Mouse (Mus musculus): Measurements from ENCODE around the gene Bcl11a.
"Not testable (repeated sequence)": the region's sequence is repeated elsewhere in the genome, so short reads cannot be mapped to it uniquely, and the experiment has no call there.

The Bcl11a gene

DNA sequence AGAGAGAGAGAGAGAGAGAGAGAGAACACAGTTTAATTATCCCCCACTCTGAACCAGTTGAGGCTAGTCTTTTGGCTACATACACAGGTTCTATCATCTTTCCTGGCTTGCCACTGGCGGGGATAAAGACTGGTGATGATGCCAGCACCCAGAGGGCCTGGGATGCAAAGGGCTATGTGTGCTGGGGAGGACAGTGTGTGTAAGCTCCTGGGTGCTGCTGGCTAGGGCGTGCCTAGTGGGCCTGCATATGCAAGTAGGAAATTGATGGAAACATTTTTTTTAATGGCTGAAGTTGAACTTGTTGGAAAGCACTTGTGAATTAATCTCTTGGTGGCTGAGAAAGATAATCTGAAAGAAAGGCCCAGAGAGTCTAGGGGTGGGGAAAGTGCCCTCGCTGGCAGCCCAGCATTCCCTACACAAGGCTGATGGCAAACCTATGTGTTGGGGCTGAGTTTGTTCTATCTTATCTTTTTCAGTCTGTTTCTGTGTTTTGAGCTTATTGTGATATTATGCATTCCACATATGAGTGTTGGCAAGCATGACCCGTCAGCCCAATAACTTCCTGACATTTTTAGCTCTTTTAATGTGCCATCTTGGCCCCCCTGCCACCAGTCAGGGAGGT, 22.7 kb downstream of the Bcl11a start:
- no peak for DNase-seq (ENCODE audit: low spot score)

DNA sequence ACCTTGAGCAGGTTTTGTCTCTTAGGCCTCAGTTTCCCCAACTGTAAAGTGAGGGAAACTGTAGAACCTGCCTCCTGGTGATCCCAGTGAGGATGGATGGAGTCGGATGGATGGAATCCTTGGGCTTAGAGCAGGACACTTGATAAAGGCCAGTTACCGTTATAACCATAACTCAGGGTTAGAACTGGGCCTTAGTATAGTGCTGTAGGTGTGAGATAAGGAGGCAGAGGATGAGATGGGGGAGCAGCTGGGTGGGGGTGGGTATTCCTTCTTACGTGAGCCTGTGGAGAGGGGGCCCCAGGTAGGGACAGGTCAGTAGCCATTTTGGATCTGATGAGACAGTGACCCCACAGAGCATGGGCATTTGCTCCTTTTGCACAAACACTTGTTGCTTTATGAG, 23.8 kb downstream of the Bcl11a start:
- no peak for DNase-seq (ENCODE audit: low spot score)

DNA sequence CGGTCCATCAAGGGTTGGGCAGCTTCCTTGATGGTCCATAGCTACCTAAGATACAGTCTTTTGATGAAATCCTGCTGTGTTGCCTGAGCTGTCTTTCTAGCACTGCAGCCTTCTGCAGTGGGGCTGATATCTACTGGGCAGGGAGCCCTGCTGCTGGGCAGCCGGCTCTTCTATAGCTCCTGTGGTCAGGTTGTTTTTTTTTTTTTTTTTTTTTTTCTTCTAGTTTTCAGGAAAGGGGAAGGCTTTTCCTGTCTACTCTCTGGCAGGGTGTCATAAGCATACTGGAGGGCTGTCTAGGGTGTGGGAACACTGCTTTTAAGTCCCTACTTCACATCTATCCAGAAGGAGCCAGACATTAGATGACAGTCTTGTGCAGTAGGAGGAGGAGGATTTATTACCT, 24.5 kb downstream of the Bcl11a start:
- DNase-seq (ENCODE audit: low spot score): no peak

DNA sequence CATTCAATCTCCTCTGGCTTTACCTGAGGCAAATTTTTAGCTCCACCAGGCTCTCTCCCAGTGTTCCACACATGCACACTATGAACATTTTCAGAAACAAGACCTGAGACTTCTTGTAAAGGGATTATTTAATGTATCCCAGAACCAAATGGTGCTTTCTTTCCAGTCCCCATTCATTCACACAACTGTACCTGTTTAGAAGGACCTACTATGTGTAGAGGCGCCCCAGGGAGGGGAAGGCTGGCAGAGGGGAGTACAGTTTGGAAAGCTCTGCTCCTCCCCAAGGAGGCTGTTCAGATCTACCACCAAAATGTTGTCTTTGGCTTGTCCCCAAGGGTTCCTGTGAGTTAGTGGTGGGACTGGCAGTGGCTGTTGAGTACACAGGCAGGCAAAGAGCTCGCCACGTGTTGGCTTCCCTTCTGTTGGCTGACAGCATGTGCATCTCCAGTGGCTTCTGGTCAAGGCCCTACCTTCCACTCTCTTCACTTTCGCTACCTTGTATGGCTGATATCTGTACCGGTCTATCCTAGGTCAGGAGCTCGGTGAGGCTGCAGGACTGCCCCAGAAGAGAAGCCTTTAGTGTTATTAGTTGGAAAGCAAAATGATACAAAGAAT, 25.4 kb downstream of the Bcl11a start:
- no peak for DNase-seq (ENCODE audit: low spot score)

DNA sequence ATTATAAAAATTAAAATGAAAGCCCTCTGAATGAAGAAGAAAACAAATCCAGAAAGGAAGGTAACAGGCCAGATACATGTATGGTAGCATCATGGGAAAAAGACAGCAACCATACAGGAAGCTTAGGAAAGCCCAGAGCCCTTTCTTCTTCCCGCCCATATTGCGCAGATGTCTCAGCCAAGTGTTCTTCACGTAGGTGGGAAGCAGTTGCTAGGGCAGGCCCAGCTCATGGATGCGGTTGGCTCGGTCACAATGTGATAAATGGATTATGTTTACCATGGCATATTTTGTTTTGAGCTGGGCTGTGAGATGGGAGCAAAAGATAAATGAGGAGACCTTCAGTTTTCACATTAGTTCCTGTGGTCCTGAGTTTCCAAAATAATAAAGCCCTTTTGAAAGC, 29.6 kb downstream of the Bcl11a start:
- no peak for DNase-seq (ENCODE audit: low spot score)

DNA sequence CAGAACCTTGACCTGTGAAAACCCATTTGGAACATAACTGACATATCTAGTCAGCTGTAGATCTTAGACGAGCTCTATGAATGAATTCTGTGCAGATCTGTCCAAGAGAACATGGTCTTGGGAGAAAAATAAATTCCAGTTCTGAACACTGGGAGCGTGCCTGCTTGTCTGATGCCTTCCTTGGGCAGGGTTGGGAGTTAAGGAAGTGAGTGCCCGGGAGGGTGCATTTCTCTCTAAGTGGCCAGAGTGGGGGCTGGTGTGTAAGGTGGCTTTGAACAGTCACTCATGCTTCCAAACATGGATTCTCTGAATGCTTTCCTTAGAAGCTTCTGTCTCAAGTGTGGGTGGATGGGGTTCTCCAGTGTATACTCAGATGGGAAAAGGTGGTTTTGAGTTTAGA, 31.1 kb downstream of the Bcl11a start:
- DNase-seq (ENCODE audit: low spot score): no peak

DNA sequence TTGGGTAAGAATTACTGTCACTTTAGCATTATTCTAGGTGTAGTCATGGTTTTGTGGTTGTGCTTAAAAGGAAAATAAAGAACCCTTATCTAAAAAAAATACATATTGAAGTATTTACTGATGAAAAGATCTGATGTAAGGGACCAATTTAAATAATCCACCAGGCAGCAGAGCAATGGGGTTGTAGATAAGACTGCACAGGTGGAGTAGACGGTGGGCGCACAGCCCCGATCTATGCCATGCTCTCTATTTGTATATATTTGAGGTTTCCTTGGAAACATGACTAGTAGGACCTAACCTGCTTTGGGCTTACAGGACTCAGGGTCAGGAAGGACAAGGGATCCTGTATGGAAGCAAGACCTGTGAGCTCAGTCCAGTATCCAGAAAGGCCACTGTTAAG, 31.5 kb downstream of the Bcl11a start:
- no peak for DNase-seq (ENCODE audit: low spot score)

DNA sequence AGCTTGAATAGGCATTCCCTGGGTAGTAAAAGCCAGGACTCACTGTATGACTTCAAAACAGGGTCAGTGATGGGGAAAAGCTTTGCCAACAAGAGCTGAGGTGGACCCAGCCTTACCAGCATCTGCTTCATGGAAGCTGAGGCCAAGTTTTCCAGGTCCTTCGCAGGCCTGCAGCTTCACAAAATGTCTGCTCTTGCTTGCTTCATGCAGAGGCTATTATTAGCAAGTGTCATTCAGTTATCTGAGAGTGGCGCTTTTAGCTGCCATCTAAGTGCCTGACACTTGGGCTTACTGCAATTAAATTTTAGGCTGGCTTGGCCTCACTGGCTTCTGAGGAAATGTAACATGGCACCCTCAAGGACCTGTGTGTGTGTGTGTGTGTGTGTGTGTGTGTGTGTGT, 32.3 kb downstream of the Bcl11a start:
- no peak for DNase-seq (ENCODE audit: low spot score)

DNA sequence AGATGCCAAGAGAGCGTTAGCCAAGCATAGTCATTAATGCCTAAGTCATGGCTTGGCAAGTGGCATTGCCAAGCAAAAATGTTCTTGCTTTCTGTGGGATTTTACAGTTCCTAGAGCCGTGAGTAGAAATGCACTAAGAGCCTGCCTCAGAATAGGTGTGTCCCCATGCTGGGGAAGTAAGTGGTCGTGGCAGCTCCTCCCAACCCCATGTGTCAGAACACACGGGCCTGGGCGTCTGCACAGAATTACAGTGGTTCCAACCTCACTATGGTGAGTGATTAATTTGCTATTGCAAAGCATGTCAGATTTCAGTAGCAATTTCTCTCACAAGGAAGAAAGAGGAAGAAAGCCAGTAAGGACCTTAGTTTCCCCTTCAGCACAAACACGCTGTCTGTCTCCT, 33.9 kb downstream of the Bcl11a start:
- no peak for DNase-seq (ENCODE audit: low spot score)

DNA sequence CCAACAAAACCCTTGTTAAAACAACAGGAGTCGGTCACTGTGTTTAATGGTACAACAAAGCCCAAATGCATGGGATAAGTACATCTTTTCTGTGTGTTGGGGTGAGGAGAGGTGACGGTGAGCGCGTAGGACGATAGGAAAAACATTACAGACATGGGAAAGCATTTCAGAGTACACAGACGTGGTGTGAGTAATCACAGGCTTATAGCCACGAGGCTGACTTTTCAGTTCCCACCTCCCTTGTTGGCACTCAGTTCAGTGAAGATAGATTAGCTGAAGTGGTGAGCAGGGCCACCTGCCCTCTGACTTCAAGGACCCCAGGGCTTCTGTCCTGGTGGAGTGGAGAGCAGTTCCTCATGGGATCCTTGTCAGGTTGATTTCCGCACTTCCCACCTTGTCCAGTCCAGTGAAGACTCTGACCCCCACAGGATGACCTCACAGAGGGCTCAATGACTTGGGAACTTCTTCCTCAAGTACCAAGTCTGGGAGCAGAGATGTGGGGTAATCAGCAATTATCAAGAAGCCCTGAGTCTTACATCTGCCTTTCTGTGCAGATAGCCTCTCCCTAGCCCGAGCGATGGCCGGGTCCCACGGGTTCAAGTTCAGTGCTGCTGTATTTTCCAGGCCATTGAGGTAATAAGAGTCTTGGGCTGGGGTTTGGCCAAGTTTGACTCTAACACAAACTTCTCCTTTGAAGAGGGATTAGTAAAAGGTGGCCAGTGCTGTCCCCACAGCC, 37.3 kb downstream of the Bcl11a start:
- no peak for DNase-seq (ENCODE audit: low spot score)

DNA sequence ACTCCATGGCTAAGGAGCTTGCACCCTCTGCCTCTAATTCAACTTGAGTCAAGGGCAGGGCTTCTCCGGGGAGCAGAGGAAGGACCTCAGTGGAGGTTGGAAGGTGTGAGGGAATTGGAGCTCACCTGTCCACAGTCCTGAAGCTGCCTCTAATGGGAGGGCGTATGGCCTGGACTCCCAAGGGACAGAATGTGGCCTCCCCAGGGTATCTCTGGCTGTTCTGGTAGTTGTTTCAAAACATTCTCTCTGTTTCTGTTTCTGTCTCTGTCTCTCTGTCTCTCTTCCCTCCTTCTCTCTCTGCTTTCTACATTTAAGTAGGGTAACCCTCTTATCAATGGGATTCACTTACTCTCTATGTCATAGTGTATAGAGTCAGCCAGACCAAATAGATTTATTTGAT, 38.2 kb downstream of the Bcl11a start:
- DNase-seq (ENCODE audit: low spot score): no peak

DNA sequence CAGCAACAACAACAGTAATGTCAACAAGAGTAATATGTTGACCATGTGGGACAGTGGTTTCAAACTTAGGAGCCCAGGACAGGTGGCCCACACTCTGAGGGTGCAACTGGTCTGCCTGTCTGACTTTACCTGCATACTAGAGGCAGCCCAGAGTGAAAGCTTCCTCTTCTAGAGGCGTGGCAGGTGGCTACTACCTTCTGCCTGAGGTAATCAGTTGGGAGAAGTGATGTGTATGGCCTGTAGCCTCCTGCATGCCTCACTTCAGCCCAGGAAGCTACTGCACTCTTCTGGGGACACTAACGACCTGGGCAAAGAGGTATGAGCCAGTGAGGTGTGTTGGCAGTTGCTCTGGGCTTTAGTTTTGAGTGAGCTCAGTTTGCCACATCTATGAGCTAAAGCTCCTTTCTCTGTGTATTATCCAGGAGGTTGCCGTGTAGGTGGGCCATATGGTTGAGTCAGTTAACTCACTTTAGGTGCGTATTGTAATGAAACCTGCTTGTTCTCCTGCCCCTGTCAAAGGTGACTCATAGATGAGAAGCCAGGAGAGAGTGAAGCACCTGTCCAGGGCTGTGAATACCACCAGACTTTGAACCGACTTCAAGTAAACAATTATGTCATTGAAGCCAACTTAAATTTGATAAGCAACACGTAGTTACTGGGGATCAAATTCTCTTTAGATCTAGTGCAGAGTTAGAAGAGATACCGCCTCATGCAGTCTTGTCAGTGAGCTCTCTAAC, 38.9 kb downstream of the Bcl11a start:
- DNase-seq (ENCODE audit: low spot score): no peak

DNA sequence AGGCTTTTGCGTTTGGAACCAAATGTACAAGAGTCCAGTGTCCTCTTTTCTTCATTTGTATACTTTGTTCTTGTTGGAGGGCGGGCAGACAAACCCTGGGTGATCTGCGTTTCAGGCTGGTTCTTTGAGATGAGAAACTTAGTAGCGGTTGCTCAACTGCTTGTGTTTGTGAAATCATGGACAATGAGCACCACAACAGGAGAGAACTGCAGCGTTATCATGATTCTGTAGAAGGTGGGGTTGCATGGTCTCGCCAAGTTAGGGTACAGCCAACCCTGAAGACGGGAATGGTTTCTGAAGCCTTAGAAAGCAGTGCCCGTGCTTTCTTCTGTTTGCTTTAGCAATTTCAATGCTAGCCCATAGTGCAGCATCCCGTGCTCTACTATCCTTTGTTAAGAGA, 43.3 kb downstream of the Bcl11a start:
- no peak for DNase-seq (ENCODE audit: low spot score)

DNA sequence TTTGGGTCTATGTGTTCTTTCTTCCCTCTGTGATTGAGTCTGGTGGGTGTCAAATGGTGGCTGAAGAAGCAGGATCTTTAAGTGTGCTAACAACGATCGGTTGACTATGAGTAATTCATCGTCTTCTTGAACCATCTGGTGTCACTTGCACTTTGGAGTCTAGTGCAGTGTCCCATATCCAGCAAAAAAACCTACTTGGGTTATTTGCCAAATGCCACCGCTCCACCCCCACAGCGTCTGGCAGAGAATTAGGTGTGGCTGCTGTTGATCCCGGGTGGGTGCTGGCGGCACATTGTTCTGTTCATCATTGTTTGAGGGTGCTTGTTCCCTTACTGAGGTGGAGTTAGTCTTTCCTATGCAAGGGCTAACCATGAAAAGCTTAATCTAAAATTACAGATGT, 45.0 kb downstream of the Bcl11a start:
- DNase-seq (ENCODE audit: low spot score): no peak

DNA sequence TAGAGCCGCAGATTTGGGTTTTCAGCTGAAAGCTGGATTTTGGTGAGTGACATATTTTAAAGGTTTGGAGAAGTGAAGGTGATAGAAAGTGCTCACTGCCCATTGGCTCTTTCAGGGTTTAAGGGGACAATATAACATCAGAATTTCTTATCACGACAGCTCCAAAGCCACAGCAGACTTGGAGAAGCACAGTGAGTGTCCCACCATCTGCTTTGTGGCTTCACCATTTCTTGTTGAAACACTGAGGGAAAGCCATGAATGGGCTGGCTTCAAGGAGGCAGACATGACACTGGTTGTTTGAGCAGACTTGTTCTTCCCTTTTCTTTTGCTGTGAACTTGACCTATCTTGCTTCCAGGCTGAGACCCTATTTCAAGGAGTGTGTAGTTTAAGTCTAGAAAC, 46.1 kb downstream of the Bcl11a start:
- no peak for DNase-seq (ENCODE audit: low spot score)

DNA sequence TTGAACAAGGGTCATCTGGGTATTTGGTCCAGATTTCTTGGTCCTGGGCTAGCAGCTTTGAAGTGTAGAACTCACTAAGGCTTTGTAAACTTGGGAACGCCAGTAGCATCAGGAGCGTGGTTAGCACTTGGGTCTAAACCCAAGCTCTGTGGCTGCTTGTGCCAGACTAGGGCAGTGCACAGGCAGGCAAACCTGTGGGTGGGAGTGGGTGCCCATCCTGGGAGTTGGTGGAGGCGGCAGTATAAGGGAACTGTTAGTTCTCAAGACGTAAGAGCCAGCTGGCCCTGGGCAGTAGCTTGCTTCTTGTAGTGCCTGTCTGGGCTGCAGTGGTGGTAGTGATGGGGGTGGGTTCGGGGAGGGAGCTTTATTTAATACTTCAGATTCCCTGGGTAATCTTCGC, 47.2 kb downstream of the Bcl11a start:
- no peak for DNase-seq (ENCODE audit: low spot score)

DNA sequence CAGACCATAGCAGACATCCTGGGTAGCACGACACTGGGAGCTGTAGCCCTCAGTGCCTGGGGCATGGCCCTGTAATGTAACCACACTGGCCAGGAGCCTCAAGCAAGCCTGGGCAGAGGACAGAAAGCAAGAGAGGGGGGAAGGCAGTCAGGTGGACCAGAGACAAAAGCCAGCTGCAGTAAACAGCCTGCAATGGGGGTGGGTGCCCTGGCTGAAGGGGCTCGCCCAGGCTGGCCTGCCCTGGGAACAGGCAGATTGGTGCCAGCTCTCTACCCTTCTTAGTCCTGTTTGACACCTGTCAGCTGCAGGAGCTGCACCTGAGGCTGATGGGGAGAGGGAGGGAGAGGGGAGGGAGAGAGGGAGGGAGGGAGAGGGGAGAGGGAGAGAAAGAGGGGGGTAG, 50.1 kb downstream of the Bcl11a start:
- no peak for DNase-seq (ENCODE audit: low spot score)

DNA sequence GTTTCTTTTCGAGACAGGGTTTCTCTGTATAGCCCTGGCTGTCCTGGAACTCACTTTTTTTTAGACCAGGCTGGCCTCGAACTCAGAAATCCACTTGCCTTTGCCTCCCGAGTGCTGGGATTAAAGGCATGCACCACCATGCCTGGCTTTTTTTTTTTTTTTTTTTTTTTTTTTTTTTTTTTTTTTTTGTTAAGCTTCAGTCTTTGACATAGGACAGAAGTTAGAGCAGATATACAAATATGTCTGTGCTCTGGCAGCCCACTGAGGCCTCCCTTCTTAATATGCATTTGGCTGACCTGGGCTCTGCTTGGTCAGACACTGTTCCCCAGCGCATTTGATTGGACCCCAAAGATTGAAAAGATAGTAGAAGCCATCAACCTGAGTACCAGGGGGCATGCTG, 51.0 kb downstream of the Bcl11a start:
- not testable (repeated sequence) for DNase-seq (ENCODE audit: low spot score)

DNA sequence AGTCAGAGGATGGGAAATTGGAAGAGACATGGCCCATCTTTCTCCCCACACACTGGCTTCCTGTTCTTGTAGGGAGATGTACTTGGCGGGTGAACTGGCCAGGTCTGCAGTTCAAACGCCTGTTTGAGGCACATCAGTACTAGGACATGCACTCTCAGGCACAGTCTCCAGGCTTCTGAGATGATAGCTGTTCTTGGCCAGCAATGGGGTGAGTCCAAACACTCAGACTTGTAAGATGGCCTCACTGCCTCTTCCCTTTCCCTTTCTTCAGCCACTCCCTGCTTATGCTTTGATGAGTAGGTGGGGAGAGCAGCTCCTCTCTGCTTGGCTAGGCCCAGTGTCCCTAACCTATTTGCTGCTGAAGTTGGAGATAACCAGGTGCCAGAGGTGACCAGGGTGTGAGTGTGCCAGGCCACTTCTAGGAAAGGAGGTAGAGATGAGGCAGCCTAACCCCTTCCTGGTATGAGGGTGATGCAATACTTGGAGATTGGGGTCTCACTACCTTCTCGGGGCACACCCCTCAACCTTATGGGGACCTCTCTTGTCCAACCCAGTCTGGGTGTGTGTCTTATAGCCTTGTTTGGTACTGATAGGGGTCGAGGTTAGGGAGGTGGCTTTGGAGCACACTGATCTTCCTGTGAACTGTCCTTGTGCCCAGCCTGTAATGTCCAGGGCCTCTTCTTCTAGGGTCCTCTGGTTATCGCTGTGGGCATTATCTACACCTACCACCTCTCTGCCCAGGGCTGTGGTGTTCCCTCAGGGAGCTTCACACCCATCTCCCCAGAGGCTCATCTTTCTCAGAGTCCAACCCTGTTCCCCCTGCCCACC, 51.7 kb downstream of the Bcl11a start:
- no peak for DNase-seq (ENCODE audit: low spot score)

DNA sequence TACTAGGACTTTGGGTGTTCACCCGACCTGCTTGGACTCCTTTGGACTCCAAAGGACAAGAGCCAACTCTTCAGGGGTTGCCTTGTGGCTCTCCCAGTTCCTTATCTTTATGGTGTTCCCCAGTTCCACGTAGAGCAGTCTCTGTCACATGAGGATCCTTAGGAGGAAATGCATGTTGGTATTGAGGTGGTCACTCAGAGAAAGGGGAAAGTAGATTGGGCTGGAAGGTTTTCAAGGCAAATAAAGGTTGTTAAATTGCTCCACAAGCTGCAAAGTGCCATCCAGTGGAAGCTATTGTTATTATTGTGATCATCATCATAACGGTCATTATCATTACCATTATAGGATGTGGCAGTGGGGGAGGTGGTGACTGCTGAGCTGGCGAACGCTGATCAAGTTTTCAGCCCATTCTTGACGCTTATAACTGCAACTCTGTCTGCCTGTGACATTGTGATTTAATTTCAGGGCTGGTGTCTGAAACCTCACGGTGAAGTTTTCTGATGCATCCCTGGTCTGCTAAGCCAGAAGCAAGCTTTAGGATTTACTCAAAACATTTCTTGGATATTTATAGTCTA, 52.4 kb downstream of the Bcl11a start:
- DNase-seq (ENCODE audit: low spot score): no peak

DNA sequence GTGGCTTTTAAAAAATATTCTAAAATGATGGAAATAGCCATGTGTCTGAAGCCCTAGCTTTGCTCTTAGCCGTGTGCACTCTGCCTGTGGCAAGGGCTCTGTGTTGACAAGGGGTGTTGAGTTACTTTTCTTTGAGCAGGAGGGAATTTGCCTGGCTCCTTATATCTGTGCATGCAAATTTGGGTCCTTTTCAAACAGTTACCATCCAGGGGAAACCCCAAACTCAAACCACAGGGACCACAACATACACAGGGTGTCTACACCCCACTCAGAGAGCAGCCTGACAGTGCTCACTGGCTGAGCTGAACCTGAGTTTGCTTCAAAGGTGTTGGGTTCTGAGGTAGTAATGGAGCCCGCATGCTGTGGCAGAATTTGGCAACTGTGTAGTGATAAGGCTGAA, 54.0 kb downstream of the Bcl11a start:
- no peak for DNase-seq (ENCODE audit: low spot score)

DNA sequence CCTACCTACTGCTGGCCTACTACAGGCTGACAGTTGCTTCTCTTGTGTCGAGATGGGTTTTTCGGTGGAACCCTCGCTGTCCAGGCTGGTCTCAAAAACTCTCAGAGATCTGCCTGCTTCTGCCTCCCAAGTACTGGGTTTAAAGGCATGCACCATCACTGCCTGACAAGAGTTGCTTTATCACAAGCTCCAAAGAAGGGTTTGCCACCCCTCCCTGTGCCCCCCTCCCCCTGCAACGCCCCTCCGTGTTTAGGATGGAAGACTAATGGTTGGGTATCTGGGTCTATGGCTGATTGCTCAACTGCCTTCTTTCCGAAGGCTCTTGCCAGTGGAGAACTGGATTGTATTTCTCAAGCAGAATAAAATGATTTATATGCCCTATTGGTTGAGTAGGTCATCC, 54.5 kb downstream of the Bcl11a start:
- DNase-seq (ENCODE audit: low spot score): no peak
